Mouse (Mus musculus) heart, postnatal 36 days (tissue): ENCODE measurements around the gene Josd2. TPM values are rescaled to one million over a fixed set of nuclear protein-coding genes. Genes with fewer than 3 reads are reported as not detected.

Source experiments
- DNase-seq, 2 experiments: peaks; one replicate each; pipeline ENCODE4 v3.0.0; 2021 to 2022
- intact Hi-C: fragments of 180-260 bp; cut with DNase I; formaldehyde crosslinking; loops from one replicate; pipeline ENCODE4 v1.15.1; 2025
- total RNA-seq, 2 experiments: library from RNA; stranded (reverse); gene quantifications; 2 replicates each; pipeline ENCODE4 v1.2.3; 2021

Gene Josd2
- total RNA-seq, 2 experiments from 2014 or later, result 127 to 143 TPM

- intact Hi-C loops, result loop anchor here (5.0 kb wide), 1 partner anchor 224 kb away; the partner anchor contains the start of genes 1700028J19Rik and 2410002F23Rik
Measured at GRCm38 (mm10) chr7:44470696-44471612, 3.2 kb downstream of the Josd2 start.

DNA sequence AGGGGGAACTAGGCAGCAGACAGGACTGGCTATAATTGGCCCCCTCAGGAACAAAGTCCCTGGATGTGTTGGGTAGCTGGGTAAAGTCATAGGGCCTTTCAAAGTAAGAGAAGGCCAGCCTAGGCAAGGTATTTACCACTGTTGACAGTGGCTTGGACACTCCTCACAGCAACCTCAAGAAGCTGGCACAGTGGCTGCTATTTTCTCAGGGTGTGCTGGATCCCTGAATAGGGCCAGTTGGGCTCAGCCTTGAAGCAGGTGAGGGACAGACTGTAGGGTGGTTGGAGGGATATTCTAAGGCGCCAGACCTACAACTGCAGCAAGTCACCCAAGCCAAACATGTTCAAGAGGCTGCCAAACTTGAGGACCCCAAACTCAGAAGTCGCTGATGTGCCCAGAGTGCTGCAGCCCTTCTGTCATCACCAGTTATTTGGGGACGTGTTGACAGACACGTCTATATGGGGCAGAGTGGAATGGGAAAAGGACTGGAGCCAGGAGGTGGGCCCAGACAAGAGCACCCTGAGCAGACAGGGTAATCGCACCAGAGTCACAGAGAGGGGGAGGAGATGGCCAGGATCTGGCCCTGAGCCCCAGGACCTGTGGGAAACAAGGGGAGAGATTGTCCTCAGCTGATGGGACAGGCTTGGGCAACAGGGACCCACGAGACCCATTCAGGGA is 4.2 kb downstream of the Josd2 start:
- intact Hi-C loops, result loop anchor here (5.0 kb wide), 1 partner anchor 225 kb away; the partner anchor contains the start of genes 1700028J19Rik and 2410002F23Rik
- peak; percentile 60 to 68 for DNase-seq

More at GRCm38 (mm10) chr7:44470696-44471612, 3.2 kb downstream of the Josd2 start:
- DNase-seq, result no peak

DNA sequence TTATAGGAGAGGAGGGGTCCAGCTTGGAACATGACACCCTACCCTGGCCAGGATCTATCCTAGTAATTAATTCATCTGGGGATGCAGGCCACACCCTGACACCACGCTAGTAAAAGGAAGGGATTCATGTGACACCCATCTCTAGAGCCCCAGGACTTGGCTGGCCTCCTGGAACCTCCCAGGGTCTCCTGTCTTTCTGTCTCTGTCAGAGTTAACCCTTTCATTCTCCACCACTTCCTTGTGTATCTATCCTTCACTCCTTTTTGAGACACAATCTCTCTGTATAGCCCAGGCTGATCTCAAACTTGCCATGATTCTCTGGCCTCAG is 4.7 kb downstream of the Josd2 start:
- intact Hi-C loops, result loop anchor here (5.0 kb wide), 1 partner anchor 225 kb away; the partner anchor contains the start of genes 1700028J19Rik and 2410002F23Rik
- no peak for DNase-seq

GRCm38 (mm10) chr7:44472961-44473646 is 5.3 kb downstream of the Josd2 start:
- intact Hi-C loops, result loop anchor here (5.0 kb wide), 1 partner anchor 226 kb away; the partner anchor contains the start of genes 1700028J19Rik and 2410002F23Rik
- peak; percentile 66 to 74 for DNase-seq

GRCm38 (mm10) chr7:44474419-44474818 is 6.6 kb downstream of the Josd2 start:
- DNase-seq, result peak; percentile 60 to 68
- intact Hi-C loops, result loop anchor here (5.0 kb wide), 1 partner anchor 227 kb away; the partner anchor contains the start of genes 1700028J19Rik and 2410002F23Rik

- intact Hi-C loops, result no loop called here
- no peak for DNase-seq
Measured at GRCm38 (mm10) chr7:44475046-44475614, 7.3 kb downstream of the Josd2 start.

- no peak for DNase-seq
- intact Hi-C loops, result no loop called here
Measured at GRCm38 (mm10) chr7:44482836-44483435, 15.2 kb downstream of the Josd2 start.

DNA sequence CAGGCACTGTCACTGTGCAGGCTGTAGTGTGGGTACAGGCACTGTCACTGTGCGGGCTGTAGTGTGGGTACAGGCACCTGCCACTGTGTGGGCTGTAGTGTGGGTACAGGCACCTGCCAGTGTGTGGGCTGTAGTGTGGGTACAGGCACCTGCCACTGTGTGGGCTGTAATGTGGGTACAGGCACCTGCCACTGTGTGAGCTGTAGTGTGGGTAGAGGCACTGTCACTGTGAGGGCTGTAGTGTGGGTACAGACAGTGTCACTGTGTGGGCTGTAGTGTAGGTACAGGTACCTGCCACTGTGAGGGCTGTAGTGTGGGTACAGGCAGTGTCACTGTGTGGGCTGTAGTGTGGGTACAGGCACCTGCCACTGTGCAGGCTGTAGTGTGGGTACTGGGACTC is 16.3 kb downstream of the Josd2 start:
- DNase-seq, result no peak
- intact Hi-C loops, result loop anchor here (2.0 kb wide), 2 partner anchors 37 to 85 kb away; no protein-coding TSS in a partner anchor

DNA sequence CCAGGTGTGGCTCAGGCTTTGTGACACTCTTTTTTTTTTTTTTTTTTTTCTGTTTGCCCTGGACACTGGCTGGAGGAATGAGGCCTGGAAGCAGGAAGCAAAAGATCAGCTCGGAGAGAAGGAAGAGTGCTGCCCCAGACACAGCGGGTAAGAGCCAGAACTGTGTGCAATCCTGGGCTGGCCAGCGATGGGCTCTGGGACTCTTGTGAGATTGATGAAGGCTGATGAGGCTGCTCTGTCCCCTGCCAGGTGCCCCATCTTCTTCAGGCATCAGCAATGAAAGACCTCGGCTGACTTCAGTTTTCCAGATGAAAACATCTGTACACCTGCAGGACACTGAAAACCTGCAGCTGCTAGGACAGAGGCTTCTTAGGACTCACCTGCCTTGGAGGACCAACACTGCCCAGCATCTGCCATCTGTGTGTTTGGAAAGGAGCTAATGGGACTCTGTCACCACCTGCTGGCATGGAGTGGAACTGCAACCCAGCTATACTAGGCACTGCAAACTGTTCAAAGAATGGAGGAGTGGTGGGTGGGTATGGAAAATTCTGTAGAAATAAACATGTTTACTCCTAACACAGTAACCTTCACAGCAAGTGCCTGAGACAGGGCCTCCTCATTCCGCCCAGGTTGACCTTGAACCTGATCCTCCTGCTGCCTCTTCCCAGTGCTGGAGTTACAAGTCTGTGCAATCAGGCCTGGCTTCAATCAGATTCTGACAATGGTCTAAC is 17.2 kb downstream of the Josd2 start:
- peak; percentile 74 to 82 for DNase-seq

GRCm38 (mm10) chr7:44485572-44486195 is 17.9 kb downstream of the Josd2 start:
- DNase-seq, result no peak
- intact Hi-C loops, result loop anchor here (1.0 to 2.0 kb wide), 3 partner anchors 39 to 223 kb away; no protein-coding TSS in a partner anchor

More for the DNA sequence above, 17.2 kb downstream of the Josd2 start:
- intact Hi-C loops, result loop anchor here (1.0 to 2.0 kb wide), 3 partner anchors 38 to 223 kb away; no protein-coding TSS in a partner anchor

GRCm38 (mm10) chr7:44486927-44487575 is 19.3 kb downstream of the Josd2 start:
- DNase-seq, result no peak
- intact Hi-C loops, result no loop called here

- no peak for DNase-seq
- intact Hi-C loops, result no loop called here
Measured at GRCm38 (mm10) chr7:44487936-44488335, 20.2 kb downstream of the Josd2 start.

DNA sequence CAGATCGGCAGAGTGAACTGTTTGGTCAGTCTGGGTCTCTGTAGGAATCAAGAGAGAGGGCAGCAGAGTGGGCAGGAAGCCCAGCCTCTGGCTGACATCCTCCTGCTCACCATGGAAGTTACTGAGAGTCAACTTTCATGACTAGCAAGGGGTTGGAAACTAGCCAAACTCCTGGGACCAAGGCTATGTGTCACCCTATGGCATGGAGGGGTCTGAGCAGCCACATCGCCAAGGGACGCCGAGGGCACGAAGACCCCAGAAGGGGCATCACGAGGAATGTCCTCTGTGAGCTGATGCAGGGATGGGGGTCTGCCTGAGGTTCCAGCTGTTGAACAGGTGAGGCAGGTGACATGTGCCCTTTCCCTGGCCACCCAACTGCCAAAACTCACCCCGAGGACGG is 20.8 kb downstream of the Josd2 start:
- intact Hi-C loops, result no loop called here
- DNase-seq, result no peak

DNA sequence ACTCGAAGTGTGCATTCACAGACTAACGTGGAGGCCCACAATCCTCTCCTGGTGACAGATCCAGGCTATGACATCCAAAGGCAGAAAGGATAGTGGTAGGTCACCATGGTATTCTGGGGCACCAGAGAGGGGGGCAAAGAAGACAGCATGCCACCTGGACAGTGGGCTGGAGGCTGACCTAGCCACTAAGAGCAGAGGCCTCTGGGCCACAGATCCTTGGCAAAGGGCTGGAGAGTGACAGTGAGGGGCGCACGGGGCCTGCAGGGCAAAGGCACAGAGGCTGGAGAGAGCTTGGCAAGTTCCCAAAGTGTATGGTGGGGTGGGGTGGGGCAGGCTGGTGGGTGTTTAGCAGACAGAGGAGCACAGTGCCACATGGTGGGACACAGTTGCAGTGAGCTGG is 22.5 kb downstream of the Josd2 start:
- intact Hi-C loops, result no loop called here
- no peak for DNase-seq

GRCm38 (mm10) chr7:44491391-44491790 is 23.6 kb downstream of the Josd2 start:
- intact Hi-C loops, result no loop called here

GRCm38 (mm10) chr7:44492166-44492826 is 24.5 kb downstream of the Josd2 start:
- DNase-seq, result no peak
- intact Hi-C loops, result no loop called here

More at GRCm38 (mm10) chr7:44491391-44491790, 23.6 kb downstream of the Josd2 start:
- DNase-seq, result no peak

DNA sequence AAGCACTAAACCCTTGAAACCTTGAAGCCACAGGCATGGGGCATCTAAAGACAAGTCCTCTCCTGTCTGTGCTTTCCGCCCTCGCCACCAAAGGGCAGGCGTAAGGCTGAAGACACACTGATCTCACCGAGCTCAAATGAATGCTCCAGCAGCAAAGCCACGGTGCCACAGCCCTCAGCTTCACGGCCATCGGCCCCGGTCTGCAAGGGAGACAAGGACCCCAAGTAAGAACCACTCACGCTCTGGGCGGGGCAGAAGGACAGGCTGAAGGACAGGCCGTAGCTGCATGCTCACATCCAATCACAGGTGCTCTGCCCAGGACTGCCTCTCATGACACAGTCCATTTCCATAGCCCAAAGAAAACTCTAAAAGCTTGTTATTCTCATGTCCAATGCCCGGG is 26.9 kb downstream of the Josd2 start:
- DNase-seq, result no peak
- intact Hi-C loops, result loop anchor here (2.0 kb wide), 1 partner anchor 28 kb away; the partner anchor contains the start of gene Josd2
